In the genomic region with DNA sequence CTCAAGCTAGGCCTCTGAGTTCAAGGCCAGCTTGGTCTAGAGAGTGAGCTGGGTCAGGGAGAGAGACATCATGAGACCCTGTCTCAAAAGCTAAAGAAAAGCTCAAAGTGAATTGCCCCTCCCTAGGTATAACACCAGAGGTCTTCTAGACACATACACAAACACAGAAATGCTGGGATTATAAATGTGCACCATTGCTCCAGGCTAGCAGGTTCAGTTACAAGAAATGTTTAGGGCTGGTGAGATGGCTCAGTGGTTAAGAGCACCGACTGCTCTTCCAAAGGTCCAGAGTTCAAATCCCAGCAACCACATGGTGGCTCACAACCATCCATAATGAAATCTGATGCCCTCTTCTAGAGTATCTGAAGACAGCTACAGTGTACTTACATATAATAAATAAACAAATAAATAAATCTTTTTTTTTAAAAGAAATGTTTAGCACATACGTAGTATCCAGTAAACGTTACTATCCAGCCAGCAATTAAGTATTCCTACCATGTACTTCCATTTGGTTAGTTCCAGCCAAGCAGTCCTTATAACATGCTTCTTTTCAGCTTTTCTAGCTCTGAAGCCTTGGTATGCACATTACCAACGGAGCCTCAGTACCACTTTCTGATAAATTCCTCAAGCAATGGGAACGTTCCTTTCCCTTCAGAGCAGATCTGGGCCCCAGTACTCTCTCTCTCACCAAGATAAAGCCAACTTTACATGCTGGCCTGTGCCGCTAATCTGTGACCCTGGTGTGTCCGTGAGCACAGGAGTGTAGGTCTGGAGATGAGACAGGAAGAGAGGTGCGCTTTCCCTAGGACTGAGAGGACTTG, we compare ENCODE assay signal across 8 mouse cellular contexts. TPM values are rescaled to one million over a fixed set of nuclear protein-coding genes. Genes with fewer than 3 reads are reported as not detected.
DNase-seq lines count a peak whose midpoint lies in the region; ATAC-seq and TF ChIP-seq lines count a peak whose summit lies in the region.
"Had no signal": no experiment of that assay in that cellular context is flagged by ENCODE, and none has a peak within 500 bp of the region (broad histone marks: within the 10 kb centered on the region; RNA-seq: fewer than 3 reads in every experiment).

No protein-coding gene starts in this region.

- H3K4me1 ChIP-seq in lung, embryonic 15.5 days, result peaks cover 30% of the 10 kb centered on the region
- peaks cover 21% of the 10 kb centered on the region for H3K4me1 ChIP-seq in forebrain, embryonic 15.5 days
- peaks cover 34% of the 10 kb centered on the region for H3K4me1 ChIP-seq in limb, embryonic 13.5 days
- H3K4me1 ChIP-seq in stomach, embryonic 15.5 days, result peaks cover 24% of the 10 kb centered on the region
- H3K4me1 ChIP-seq in thymus, adult 2 months (replicated peaks; ENCODE audit: control insufficient read depth, insufficient read depth, low read length), result peaks cover 37% of the 10 kb centered on the region

- H3K9ac ChIP-seq in lung, embryonic 15.5 days, result no peak overlapping the region
- H3K9ac ChIP-seq in forebrain, embryonic 15.5 days (replicated peaks), result no peak overlapping the region
- no peak overlapping the region for H3K9ac ChIP-seq in limb, embryonic 13.5 days
- no peak overlapping the region for H3K9ac ChIP-seq in stomach, embryonic 15.5 days

- WGBS in lung, embryonic 15.5 days, result 69% methylated on average over 8 of the region's 8 CpGs
- 60% methylated on average over 8 of the region's 8 CpGs for WGBS in forebrain, embryonic 15.5 days
- WGBS in limb, embryonic 13.5 days, result 68% methylated on average over 8 of the region's 8 CpGs
- WGBS in stomach, embryonic 15.5 days, result 75% methylated on average over 8 of the region's 8 CpGs
- WGBS in thymus, adult 2 months, result 96% methylated on average over 8 of the region's 8 CpGs

- no peak for TF ChIP-seq CTCF in thymus, adult 2 months (IDR thresholded peaks at IDR 0.05; ENCODE audit: borderline replicate concordance, control insufficient read depth, extremely low read depth, insufficient read depth, low read length, poor library complexity)

- no peaks in the 10 kb centered on the region for H3K36me3 ChIP-seq in lung, embryonic 15.5 days
- no peaks in the 10 kb centered on the region for H3K36me3 ChIP-seq in forebrain, embryonic 15.5 days
- no peaks in the 10 kb centered on the region for H3K36me3 ChIP-seq in limb, embryonic 13.5 days
- H3K36me3 ChIP-seq in stomach, embryonic 15.5 days, result no peaks in the 10 kb centered on the region
- no peaks in the 10 kb centered on the region for H3K36me3 ChIP-seq in thymus, adult 2 months (ENCODE audit: control insufficient read depth, insufficient read depth, low read length)

- no peak for ATAC-seq in lung, embryonic 15.5 days (ENCODE audit: borderline replicate concordance, extremely low read depth, low FRiP score, low TSS enrichment)
- no peak for ATAC-seq in forebrain, embryonic 15.5 days (replicated peaks)
- no peak for ATAC-seq in limb, embryonic 13.5 days (ENCODE audit: low FRiP score, low read depth)
- no peak for ATAC-seq in stomach, embryonic 15.5 days (ENCODE audit: insufficient read depth, low FRiP score, low read depth)

- peaks cover 18% of the 10 kb centered on the region for H3K27me3 ChIP-seq in lung, embryonic 15.5 days
- H3K27me3 ChIP-seq in forebrain, embryonic 15.5 days, result peaks cover 17% of the 10 kb centered on the region
- peaks cover 29% of the 10 kb centered on the region for H3K27me3 ChIP-seq in limb, embryonic 13.5 days
- 0 out of 2 replicates have a peak, but pooled peaks cover 5% of the 10 kb centered on the region for H3K27me3 ChIP-seq in stomach, embryonic 15.5 days (replicated peaks)
- no peaks in the 10 kb centered on the region for H3K27me3 ChIP-seq in thymus, adult 2 months (ENCODE audit: control insufficient read depth, insufficient read depth, low read length)

- H3K9me3 ChIP-seq in lung, embryonic 15.5 days, result no peaks in the 10 kb centered on the region
- H3K9me3 ChIP-seq in forebrain, embryonic 15.5 days, result no peaks in the 10 kb centered on the region
- H3K9me3 ChIP-seq in limb, embryonic 13.5 days, result no peaks in the 10 kb centered on the region
- H3K9me3 ChIP-seq in stomach, embryonic 15.5 days, result no peaks in the 10 kb centered on the region

- H3K27ac ChIP-seq in lung, embryonic 15.5 days, result no peak overlapping the region
- H3K27ac ChIP-seq in forebrain, embryonic 15.5 days (replicated peaks), result no peak overlapping the region
- H3K27ac ChIP-seq in limb, embryonic 13.5 days, result no peak overlapping the region
- no peak overlapping the region for H3K27ac ChIP-seq in stomach, embryonic 15.5 days
- no peak overlapping the region for H3K27ac ChIP-seq in thymus, adult 2 months (ENCODE audit: control insufficient read depth, insufficient read depth, low read length)

- no peak for TF ChIP-seq POLR2A in thymus, adult 2 months (IDR thresholded peaks at IDR 0.05; ENCODE audit: control insufficient read depth, extremely low read depth, insufficient read depth, low read length, poor library complexity)

- peak overlapping the region; percentile 95 for H3K4me2 ChIP-seq in lung, embryonic 15.5 days
- H3K4me2 ChIP-seq in forebrain, embryonic 15.5 days (replicated peaks), result peak overlapping the region; percentile 95; the same call in 1 of the 2 replicates
- H3K4me2 ChIP-seq in limb, embryonic 13.5 days (replicated peaks), result peak overlapping the region; percentile 95
- H3K4me2 ChIP-seq in stomach, embryonic 15.5 days, result peak overlapping the region; percentile 96

- no peak overlapping the region for H3K4me3 ChIP-seq in lung, embryonic 15.5 days
- no peak overlapping the region for H3K4me3 ChIP-seq in forebrain, embryonic 15.5 days
- H3K4me3 ChIP-seq in limb, embryonic 13.5 days, result peak overlapping the region; percentile 52
- no peak overlapping the region for H3K4me3 ChIP-seq in stomach, embryonic 15.5 days (replicated peaks)
- no peak overlapping the region for H3K4me3 ChIP-seq in thymus, adult 2 months (ENCODE audit: control insufficient read depth, insufficient read depth, low read length)
- H3K4me3 ChIP-seq: myocyte had no signal

- DNase-seq in lung, postnatal 10 days, result no peak
- no peak for DNase-seq in adrenal gland, adult 2 months
- no peak for DNase-seq in thymus, adult 2 months

RNA-seq across cellular contexts. Expression of gene Notch3, which starts 54.0 kb away (rescaled TPM):
- 18.2 and 19.8 TPM in 2 replicates for polyA plus RNA-seq in lung, embryonic 15.5 days (2015; fragmentation: Nextera tagmentation; extraction: Ambion mirVana)
- 5.6 and 5.8 TPM in 2 replicates for polyA plus RNA-seq in forebrain, embryonic 15.5 days (2015; fragmentation: Nextera tagmentation; extraction: Ambion mirVana)
- polyA plus RNA-seq in limb, embryonic 13.5 days (2015; fragmentation: Nextera tagmentation; extraction: Ambion mirVana), result 14.9 and 16.9 TPM in 2 replicates
- 13.1 and 14.2 TPM in 2 replicates for polyA plus RNA-seq in stomach, embryonic 15.5 days (2015; fragmentation: Nextera tagmentation; extraction: Ambion mirVana)
- total RNA-seq in adrenal gland, adult 2 months (2021), result 10 to 100 TPM in 1 of 2 experiments, 1 to 10 TPM in 1; 5.6 to 11.7 TPM
- 35.5 and 44.3 TPM in 2 replicates for polyA plus RNA-seq in adrenal gland, adult 2 months (2012; rRNA removed)
- 63.0 and 72.7 TPM in 2 replicates for polyA plus RNA-seq in thymus, adult 2 months (2012; rRNA removed)
